Mouse (Mus musculus): Measurements from ENCODE around the gene Atp8a2. TPM values are rescaled to one million over a fixed set of nuclear protein-coding genes. Genes with fewer than 3 reads are reported as not detected.

The Atp8a2 gene
- total and polyA plus RNA-seq, 3 experiments = 1.8 to 4.3 (median 3.1) TPM

DNA sequence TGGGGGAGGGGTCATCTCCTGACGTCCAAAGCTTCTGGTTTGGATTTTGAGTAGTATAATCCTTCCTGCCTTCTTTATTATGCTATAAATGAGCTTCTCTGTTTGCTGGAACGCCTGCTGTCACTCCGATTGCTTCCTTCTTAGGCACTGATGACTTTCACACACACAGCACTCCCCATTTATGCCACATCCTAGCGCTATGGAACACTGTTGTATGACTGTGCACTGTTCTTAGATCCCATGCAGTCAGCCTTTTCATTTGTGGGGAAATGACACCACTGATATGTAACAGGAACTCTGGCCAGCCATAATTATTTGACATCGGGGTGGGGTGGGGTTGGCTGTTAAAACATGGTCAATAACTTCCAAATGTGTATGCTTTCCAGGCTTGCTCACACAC, 306.2 kb downstream of the Atp8a2 start:
- Histone ChIP-seq H3K4me3 (no peak overlapping the region), H3K27ac (no peak overlapping the region), H3K79me2 (replicated peaks; ENCODE audit: control insufficient read depth, insufficient read depth, low read length) (no peaks in the 10 kb centered on the region), H3K4me1 (ENCODE audit: control insufficient read depth, insufficient read depth, low read length) (no peaks in the 10 kb centered on the region; the same call in none of the 2 replicates), H3K9ac (ENCODE audit: low read depth, low read length) (no peak overlapping the region), H3K36me3 (ENCODE audit: control insufficient read depth, insufficient read depth, low read length) (no peaks in the 10 kb centered on the region), H3K27me3 (ENCODE audit: control insufficient read depth, insufficient read depth, low read length) (no peaks in the 10 kb centered on the region)
- TF ChIP-seq EP300 (IDR thresholded peaks at IDR 0.05; ENCODE audit: insufficient read depth, low read depth, low read length) = no peak
- no peak for TF ChIP-seq CTCF (IDR thresholded peaks at IDR 0.05)
- 59% methylated on average over 5 of the region's 5 CpGs for WGBS
- no peak for DNase-seq
- intact Hi-C loops (cut with DNase I) = no loop called here

GRCm38 (mm10) chr14:59890107-59890506, 306.9 kb downstream of the Atp8a2 start:
- Histone ChIP-seq H3K36me3 (ENCODE audit: control insufficient read depth, insufficient read depth, low read length) (no peaks in the 10 kb centered on the region), H3K27me3 (ENCODE audit: control insufficient read depth, insufficient read depth, low read length) (no peaks in the 10 kb centered on the region), H3K4me3 (no peak overlapping the region), H3K4me1 (ENCODE audit: control insufficient read depth, insufficient read depth, low read length) (no peaks in the 10 kb centered on the region; the same call in none of the 2 replicates), H3K27ac (no peak overlapping the region), H3K79me2 (replicated peaks; ENCODE audit: control insufficient read depth, insufficient read depth, low read length) (no peaks in the 10 kb centered on the region), H3K9ac (ENCODE audit: low read depth, low read length) (no peak overlapping the region)
- TF ChIP-seq POLR2A (IDR thresholded peaks at IDR 0.05; ENCODE audit: insufficient read depth, low read depth, low read length) = no peak
- TF ChIP-seq EP300 (IDR thresholded peaks at IDR 0.05; ENCODE audit: insufficient read depth, low read depth, low read length) = no peak
- no peak for TF ChIP-seq CTCF (IDR thresholded peaks at IDR 0.05)
- intact Hi-C loops (cut with DNase I) = no loop called here
- 51% methylated on average over 7 of the region's 7 CpGs for WGBS
- DNase-seq = no peak

DNA sequence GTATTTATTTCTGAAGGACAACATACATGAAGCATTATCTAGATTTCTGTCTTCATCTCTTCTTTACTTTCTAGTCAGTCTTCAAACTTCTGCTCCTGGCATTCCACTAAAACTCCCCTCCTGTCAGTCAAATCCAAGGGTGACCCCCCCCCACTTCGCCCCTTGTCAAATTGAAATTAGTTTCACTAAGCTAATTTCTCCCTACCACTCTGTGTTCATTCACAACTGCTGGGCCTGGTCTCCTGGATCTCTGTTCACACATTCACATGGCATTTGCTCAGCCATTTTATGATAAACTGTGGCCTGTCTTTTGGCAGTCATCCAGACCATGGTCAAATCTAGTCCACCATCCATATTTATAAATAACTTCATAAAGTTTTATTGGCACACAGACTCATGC, 308.5 kb downstream of the Atp8a2 start:
- TF ChIP-seq POLR2A (IDR thresholded peaks at IDR 0.05; ENCODE audit: insufficient read depth, low read depth, low read length) (no peak), EP300 (IDR thresholded peaks at IDR 0.05; ENCODE audit: insufficient read depth, low read depth, low read length) (no peak), CTCF (IDR thresholded peaks at IDR 0.05) (no peak)
- Histone ChIP-seq H3K4me3 (no peak overlapping the region), H3K79me2 (replicated peaks; ENCODE audit: control insufficient read depth, insufficient read depth, low read length) (no peaks in the 10 kb centered on the region), H3K4me1 (ENCODE audit: control insufficient read depth, insufficient read depth, low read length) (no peaks in the 10 kb centered on the region; the same call in none of the 2 replicates), H3K27me3 (ENCODE audit: control insufficient read depth, insufficient read depth, low read length) (no peaks in the 10 kb centered on the region), H3K9ac (ENCODE audit: low read depth, low read length) (no peak overlapping the region), H3K27ac (no peak overlapping the region), H3K36me3 (ENCODE audit: control insufficient read depth, insufficient read depth, low read length) (no peaks in the 10 kb centered on the region)
- DNase-seq = no peak
- intact Hi-C loops (cut with DNase I) = no loop called here
- 97% methylated on average over 1 of the region's 1 CpGs for WGBS

GRCm38 (mm10) chr14:59888046-59888445, 308.9 kb downstream of the Atp8a2 start:
- WGBS = 82% methylated on average over 6 of the region's 6 CpGs
- H3K4me1 ChIP-seq (ENCODE audit: control insufficient read depth, insufficient read depth, low read length) = no peaks in the 10 kb centered on the region; the same call in none of the 2 replicates

DNA sequence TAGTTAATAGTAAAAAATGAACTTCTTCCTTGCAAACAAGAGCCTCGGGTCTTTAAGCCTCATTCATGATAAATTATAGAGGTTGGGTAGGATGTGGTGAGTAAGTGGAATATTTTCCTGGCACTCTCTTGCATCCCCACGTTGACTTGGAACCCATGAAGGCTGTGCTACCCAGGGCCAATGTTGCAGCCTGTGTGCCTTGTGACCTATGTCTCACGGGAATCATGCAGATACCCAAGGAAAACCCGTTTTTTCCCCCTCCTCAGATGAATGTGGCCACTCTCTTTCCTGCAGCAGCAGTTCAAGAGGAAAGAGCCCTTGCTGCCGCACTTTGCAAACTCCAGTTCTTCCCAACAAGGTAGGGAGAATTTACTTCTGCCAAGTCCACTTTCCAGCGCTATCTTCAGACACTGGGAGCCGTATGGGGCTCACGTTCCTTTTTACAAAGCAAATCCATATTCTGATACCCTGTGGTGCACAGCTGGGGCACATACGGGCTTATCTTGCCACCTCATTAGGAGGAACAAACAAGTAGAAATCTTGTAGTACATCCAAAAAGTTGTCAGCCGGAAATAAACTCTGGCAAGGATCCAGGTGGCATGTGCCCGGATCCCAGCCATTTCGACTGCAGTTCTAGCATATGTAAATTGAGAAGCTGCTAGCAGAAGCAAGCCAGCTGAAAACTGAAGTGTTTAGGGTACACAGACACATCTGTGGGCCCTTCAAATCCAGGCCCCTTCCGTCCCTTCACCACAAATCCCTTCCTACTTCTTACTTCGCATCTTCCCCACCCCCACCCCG, 309.7 kb downstream of the Atp8a2 start:
- Histone ChIP-seq H3K36me3 (ENCODE audit: control insufficient read depth, insufficient read depth, low read length) (no peaks in the 10 kb centered on the region), H3K4me3 (no peak overlapping the region), H3K9ac (ENCODE audit: low read depth, low read length) (no peak overlapping the region), H3K4me1 (ENCODE audit: control insufficient read depth, insufficient read depth, low read length) (no peaks in the 10 kb centered on the region; the same call in none of the 2 replicates), H3K27me3 (ENCODE audit: control insufficient read depth, insufficient read depth, low read length) (no peaks in the 10 kb centered on the region), H3K27ac (no peak overlapping the region; the same call in 1 of the 2 replicates), H3K79me2 (replicated peaks; ENCODE audit: control insufficient read depth, insufficient read depth, low read length) (no peaks in the 10 kb centered on the region)
- DNase-seq = peak; percentile 43 to 65
- intact Hi-C loops (cut with DNase I) = no loop called here
- 18% methylated on average over 15 of the region's 15 CpGs for WGBS
- TF ChIP-seq EP300 (IDR thresholded peaks at IDR 0.05; ENCODE audit: insufficient read depth, low read depth, low read length) = no peak
- TF ChIP-seq CTCF (IDR thresholded peaks at IDR 0.05) = no peak
- no peak for TF ChIP-seq POLR2A (IDR thresholded peaks at IDR 0.05; ENCODE audit: insufficient read depth, low read depth, low read length)

More at GRCm38 (mm10) chr14:59888046-59888445, 308.9 kb downstream of the Atp8a2 start:
- DNase-seq = no peak
- Histone ChIP-seq H3K4me3 (no peak overlapping the region), H3K9ac (ENCODE audit: low read depth, low read length) (no peak overlapping the region), H3K27me3 (ENCODE audit: control insufficient read depth, insufficient read depth, low read length) (no peaks in the 10 kb centered on the region), H3K36me3 (ENCODE audit: control insufficient read depth, insufficient read depth, low read length) (no peaks in the 10 kb centered on the region), H3K79me2 (replicated peaks; ENCODE audit: control insufficient read depth, insufficient read depth, low read length) (no peaks in the 10 kb centered on the region), H3K27ac (no peak overlapping the region; the same call in 1 of the 2 replicates)
- intact Hi-C loops (cut with DNase I) = no loop called here
- TF ChIP-seq EP300 (IDR thresholded peaks at IDR 0.05; ENCODE audit: insufficient read depth, low read depth, low read length) = no peak
- no peak for TF ChIP-seq CTCF (IDR thresholded peaks at IDR 0.05)
- TF ChIP-seq POLR2A (IDR thresholded peaks at IDR 0.05; ENCODE audit: insufficient read depth, low read depth, low read length) = no peak

GRCm38 (mm10) chr14:59883517-59884069, 313.4 kb downstream of the Atp8a2 start:
- DNase-seq = no peak
- H3K79me2 ChIP-seq (replicated peaks; ENCODE audit: control insufficient read depth, insufficient read depth, low read length) = no peaks in the 10 kb centered on the region
- no peak overlapping the region for H3K27ac ChIP-seq
- H3K9ac ChIP-seq (ENCODE audit: low read depth, low read length) = no peak overlapping the region
- H3K4me1 ChIP-seq (ENCODE audit: control insufficient read depth, insufficient read depth, low read length) = no peaks in the 10 kb centered on the region; the same call in 1 of the 2 replicates
- WGBS = 95% methylated on average over 10 of the region's 10 CpGs
- no peaks in the 10 kb centered on the region for H3K27me3 ChIP-seq (ENCODE audit: control insufficient read depth, insufficient read depth, low read length)
- TF ChIP-seq POLR2A (IDR thresholded peaks at IDR 0.05; ENCODE audit: insufficient read depth, low read depth, low read length) (no peak), EP300 (IDR thresholded peaks at IDR 0.05; ENCODE audit: insufficient read depth, low read depth, low read length) (no peak), CTCF (IDR thresholded peaks at IDR 0.05) (no peak)
- intact Hi-C loops (cut with DNase I) = no loop called here
- no peaks in the 10 kb centered on the region for H3K36me3 ChIP-seq (ENCODE audit: control insufficient read depth, insufficient read depth, low read length)
- no peak overlapping the region for H3K4me3 ChIP-seq
